Mouse (Mus musculus) thymus, postnatal 25 days (tissue): ENCODE results near the gene Hspa14.

Source experiments
- DNase-seq: peaks from one replicate; pipeline ENCODE4 v3.0.0; 2022

Gene Hspa14

GRCm38 (mm10) chr2:3512552-3513454, at the start of gene Hspa14, which contains the start of the genes Gm45902 and Cdnf:
Gene Hspa14 (minus strand): TSS chr2:3512814.
Gene Gm45902 (minus strand): TSS chr2:3512790.
Gene Cdnf (plus strand): TSS chr2:3513030.
- peak; percentile 96 for DNase-seq

GRCm38 (mm10) chr2:3546588-3546987, 34.0 kb upstream of the Hspa14 start:
- DNase-seq, result peak; percentile 74

GRCm38 (mm10) chr2:3546055-3546454, 33.4 kb upstream of the Hspa14 start:
- DNase-seq, result no peak

- DNase-seq, result no peak
Measured at GRCm38 (mm10) chr2:3541307-3542079, 28.9 kb upstream of the Hspa14 start.

- DNase-seq, result no peak
Measured at GRCm38 (mm10) chr2:3526288-3526687, 13.7 kb upstream of the Hspa14 start.

GRCm38 (mm10) chr2:3522558-3522957, 9.9 kb upstream of the Hspa14 start:
- no peak for DNase-seq

- DNase-seq, result peak; percentile 34
Measured at GRCm38 (mm10) chr2:3512076-3512475, 538 bp downstream of the Hspa14 start.

- DNase-seq, result no peak
Measured at GRCm38 (mm10) chr2:3500886-3501285, 11.7 kb downstream of the Hspa14 start.

GRCm38 (mm10) chr2:3499543-3499942, 13.1 kb downstream of the Hspa14 start:
- no peak for DNase-seq

- no peak for DNase-seq
Measured at GRCm38 (mm10) chr2:3493833-3494409, 18.7 kb downstream of the Hspa14 start.

- no peak for DNase-seq
Measured at GRCm38 (mm10) chr2:3489816-3490215, 22.8 kb downstream of the Hspa14 start.

- no peak for DNase-seq
Measured at GRCm38 (mm10) chr2:3480239-3480638, 32.4 kb downstream of the Hspa14 start.

GRCm38 (mm10) chr2:3475746-3476251, 36.8 kb downstream of the Hspa14 start:
- peak; percentile 14 for DNase-seq

GRCm38 (mm10) chr2:3474861-3475283, 37.7 kb downstream of the Hspa14 start, which contains the start of gene Suv39h2:
Gene Suv39h2 (minus strand): TSS chr2:3475031.
- peak; percentile 98 for DNase-seq

- peak; percentile 60 for DNase-seq
Measured at GRCm38 (mm10) chr2:3474361-3474805, 38.2 kb downstream of the Hspa14 start.

GRCm38 (mm10) chr2:3473891-3474290, 38.7 kb downstream of the Hspa14 start:
- DNase-seq, result no peak

GRCm38 (mm10) chr2:3456590-3456989, 56.0 kb downstream of the Hspa14 start:
- DNase-seq, result no peak

GRCm38 (mm10) chr2:3453096-3453495, 59.5 kb downstream of the Hspa14 start:
- DNase-seq, result no peak

- DNase-seq, result no peak
Measured at GRCm38 (mm10) chr2:3449431-3449830, 63.2 kb downstream of the Hspa14 start.

- DNase-seq, result no peak
Measured at GRCm38 (mm10) chr2:3445984-3446383, 66.6 kb downstream of the Hspa14 start.

GRCm38 (mm10) chr2:3444206-3444605, 68.4 kb downstream of the Hspa14 start:
- DNase-seq, result no peak
